Mouse (Mus musculus) liver, embryonic 13.5 days (tissue): ENCODE data around the gene Meis1. TPM values are rescaled to one million over a fixed set of nuclear protein-coding genes. Genes with fewer than 3 reads are reported as not detected.
A peak's percentile ranks its signal among the peaks of the same experiment; 100 is the strongest.

Experiments
- ATAC-seq: fragments of 200-750 bp; cut with Nextera tagmentation; 2 replicates; pipeline ENCODE4 v1.8.0; 2017; ENCODE audit warnings: low read depth, mild to moderate bottlenecking, moderate number of reproducible peaks, moderate library complexity
- DNase-seq: peaks from one replicate; pipeline ENCODE4 v3.0.0; 2022
- H3K27ac ChIP-seq: fragments of 300-500 bp; sonication (generic); 2 replicates; pipeline ENCODE4 v1.5.1; 2015; ENCODE audit warnings: moderate library complexity, mild to moderate bottlenecking, inconsistent platforms
- H3K27me3 ChIP-seq: fragments of 300-500 bp; sonication (generic); 2 replicates; pipeline ENCODE4 v1.6.1; 2015; ENCODE audit warnings: mild to moderate bottlenecking, inconsistent platforms
- H3K36me3 ChIP-seq: fragments of 300-500 bp; sonication (generic); 2 replicates; pipeline ENCODE4 v1.6.1; 2015; ENCODE audit warnings: mild to moderate bottlenecking, inconsistent platforms
- H3K4me1 ChIP-seq: fragments of 300-500 bp; sonication (generic); replicated peaks from 2 replicates; pipeline ENCODE4 v1.6.1; 2015; ENCODE audit warnings: inconsistent platforms
- H3K4me2 ChIP-seq: fragments of 300-500 bp; sonication (generic); 2 replicates; pipeline ENCODE4 v1.6.1; 2015; ENCODE audit warnings: inconsistent platforms, mild to moderate bottlenecking, moderate library complexity
- H3K4me3 ChIP-seq: fragments of 300-500 bp; sonication (generic); replicated peaks from 2 replicates; pipeline ENCODE4 v1.5.1; 2015; ENCODE audit warnings: mild to moderate bottlenecking, inconsistent platforms
- H3K9ac ChIP-seq: fragments of 300-500 bp; sonication (generic); 2 replicates; pipeline ENCODE4 v1.6.1; 2015; ENCODE audit warnings: mild to moderate bottlenecking, inconsistent platforms
- H3K9me3 ChIP-seq: fragments of 300-500 bp; sonication (generic); replicated peaks from 2 replicates; pipeline ENCODE4 v1.6.1; 2016; ENCODE audit warnings: inconsistent platforms
- WGBS: fragments of 180-500 bp; shearing (Covaris S2); methylation state at CpG from one replicate; pipeline ENCODE4 v1.1.7; 2015; ENCODE audit not compliant: insufficient replicate concordance; 5-methylcytosine and 5-hydroxymethylcytosine counted together
- polyA plus RNA-seq: library from polyadenylated mRNA; unstranded; fragments of >200 nt; fragmentation: Nextera tagmentation; extraction: Ambion mirVana; gene quantifications from 2 replicates; pipeline ENCODE4 v1.2.1, GENCODE M21; 2015

Gene Meis1
- polyA plus RNA-seq, 1 experiment from 2014 or later: 10.7 TPM

GRCm38 (mm10) chr11:19013141-19014112 is 5.4 kb downstream of the Meis1 start:
- no peak for DNase-seq
- Histone ChIP-seq H3K9me3 (no peaks in the 10 kb centered on the region), H3K4me1 (peaks cover 19% of the 10 kb centered on the region; the same call in 1 of the 2 replicates), H3K27me3 (peaks cover 53% of the 10 kb centered on the region), H3K27ac (0 out of 2 replicates have a peak overlapping the region, but pooled peaks have one; percentile 11), H3K9ac (peak overlapping the region; percentile 28; the same call in 1 of the 2 replicates), H3K4me3 (peak overlapping the region; percentile 59), H3K4me2 (peak overlapping the region; percentile 79), H3K36me3 (0 out of 2 replicates have a peak, but pooled peaks cover 4% of the 10 kb centered on the region)
- ATAC-seq: no peak
- WGBS: 23% methylated on average over 25 of the region's 25 CpGs

GRCm38 (mm10) chr11:19012463-19013115 is 6.2 kb downstream of the Meis1 start:
- DNase-seq (no peak), ATAC-seq (no peak)
- H3K4me2 ChIP-seq: no peak overlapping the region
- WGBS: 46% methylated on average over 2 of the region's 2 CpGs
- no peak overlapping the region for H3K27ac ChIP-seq
- H3K4me3 ChIP-seq: no peak overlapping the region
- H3K4me1 ChIP-seq: peaks cover 25% of the 10 kb centered on the region
- H3K27me3 ChIP-seq: peaks cover 47% of the 10 kb centered on the region
- H3K9ac ChIP-seq: no peak overlapping the region
- H3K36me3 ChIP-seq: peaks cover 10% of the 10 kb centered on the region; the same call in 1 of the 2 replicates
- H3K9me3 ChIP-seq: no peaks in the 10 kb centered on the region

GRCm38 (mm10) chr11:19012001-19012400 is 6.8 kb downstream of the Meis1 start:
- peaks cover 29% of the 10 kb centered on the region for H3K4me1 ChIP-seq
- no peak overlapping the region for H3K9ac ChIP-seq
- no peak overlapping the region for H3K27ac ChIP-seq
- ATAC-seq (no peak), DNase-seq (no peak)
- H3K27me3 ChIP-seq: peaks cover 42% of the 10 kb centered on the region
- WGBS: 56% methylated on average over 2 of the region's 2 CpGs
- H3K9me3 ChIP-seq: no peaks in the 10 kb centered on the region
- H3K4me2 ChIP-seq: no peak overlapping the region
- no peak overlapping the region for H3K4me3 ChIP-seq
- peaks cover 11% of the 10 kb centered on the region; the same call in 1 of the 2 replicates for H3K36me3 ChIP-seq

- no peak overlapping the region for H3K9ac ChIP-seq
- no peak overlapping the region for H3K4me2 ChIP-seq
- no peak overlapping the region for H3K27ac ChIP-seq
These were observed 7.5 kb downstream of the Meis1 start for GRCm38 (mm10) chr11:19011108-19011805.

GRCm38 (mm10) chr11:19010396-19010811 is 8.4 kb downstream of the Meis1 start:
- Histone ChIP-seq H3K4me2 (peak overlapping the region; percentile 12; the same call in 1 of the 2 replicates), H3K36me3 (peaks cover 13% of the 10 kb centered on the region; the same call in 1 of the 2 replicates), H3K27me3 (peaks cover 26% of the 10 kb centered on the region), H3K9ac (no peak overlapping the region), H3K4me1 (peaks cover 28% of the 10 kb centered on the region), H3K9me3 (no peaks in the 10 kb centered on the region), H3K4me3 (no peak overlapping the region; the same call in 1 of the 2 replicates), H3K27ac (no peak overlapping the region)
- ATAC-seq (no peak), DNase-seq (no peak)
- WGBS: 42% methylated on average over 14 of the region's 14 CpGs

More at GRCm38 (mm10) chr11:19011108-19011805, 7.5 kb downstream of the Meis1 start:
- no peak for DNase-seq
- Histone ChIP-seq H3K4me1 (peaks cover 29% of the 10 kb centered on the region), H3K4me3 (no peak overlapping the region), H3K27me3 (peaks cover 34% of the 10 kb centered on the region), H3K36me3 (peaks cover 12% of the 10 kb centered on the region; the same call in 1 of the 2 replicates), H3K9me3 (no peaks in the 10 kb centered on the region)
- 54% methylated on average over 9 of the region's 9 CpGs for WGBS
- no peak for ATAC-seq

- no peak overlapping the region for H3K9ac ChIP-seq
- no peak for DNase-seq
These were observed 9.0 kb downstream of the Meis1 start for GRCm38 (mm10) chr11:19009536-19010395.

GRCm38 (mm10) chr11:19008610-19009384 is 10.0 kb downstream of the Meis1 start:
- ATAC-seq (no peak), DNase-seq (no peak)
- peaks cover 21% of the 10 kb centered on the region for H3K4me1 ChIP-seq
- peaks cover 13% of the 10 kb centered on the region; the same call in 1 of the 2 replicates for H3K36me3 ChIP-seq
- H3K9me3 ChIP-seq: no peaks in the 10 kb centered on the region
- no peak overlapping the region for H3K27ac ChIP-seq
- no peak overlapping the region for H3K9ac ChIP-seq
- H3K4me3 ChIP-seq: no peak overlapping the region
- 59% methylated on average over 13 of the region's 13 CpGs for WGBS
- no peak overlapping the region for H3K4me2 ChIP-seq
- peaks cover 10% of the 10 kb centered on the region for H3K27me3 ChIP-seq

More at GRCm38 (mm10) chr11:19009536-19010395, 9.0 kb downstream of the Meis1 start:
- H3K9me3 ChIP-seq: no peaks in the 10 kb centered on the region
- H3K36me3 ChIP-seq: peaks cover 13% of the 10 kb centered on the region; the same call in 1 of the 2 replicates
- peaks cover 20% of the 10 kb centered on the region for H3K27me3 ChIP-seq
- no peak overlapping the region for H3K27ac ChIP-seq
- no peak for ATAC-seq
- H3K4me2 ChIP-seq: peak overlapping the region; percentile 12; the same call in 1 of the 2 replicates
- peaks cover 25% of the 10 kb centered on the region for H3K4me1 ChIP-seq
- no peak overlapping the region; the same call in 1 of the 2 replicates for H3K4me3 ChIP-seq
- WGBS: 50% methylated on average over 17 of the region's 17 CpGs

- Histone ChIP-seq H3K27ac (no peak overlapping the region), H3K36me3 (peaks cover 13% of the 10 kb centered on the region; the same call in 1 of the 2 replicates), H3K27me3 (no peaks in the 10 kb centered on the region; the same call in 1 of the 2 replicates), H3K4me2 (peak overlapping the region; percentile 24; the same call in 1 of the 2 replicates), H3K9me3 (no peaks in the 10 kb centered on the region), H3K4me1 (peaks cover 15% of the 10 kb centered on the region), H3K4me3 (no peak overlapping the region), H3K9ac (no peak overlapping the region)
- WGBS: 67% methylated on average over 45 of the region's 45 CpGs
- DNase-seq: no peak
- ATAC-seq: peak; percentile 39; the same call in 1 of the 2 replicates
These were observed 11.0 kb downstream of the Meis1 start for GRCm38 (mm10) chr11:19007541-19008424.

- H3K4me2 ChIP-seq: no peak overlapping the region
- 62% methylated on average over 5 of the region's 5 CpGs for WGBS
- no peak overlapping the region for H3K27ac ChIP-seq
- no peak overlapping the region for H3K9ac ChIP-seq
- no peaks in the 10 kb centered on the region for H3K9me3 ChIP-seq
- H3K4me3 ChIP-seq: no peak overlapping the region
- no peak for DNase-seq
- H3K4me1 ChIP-seq: peaks cover 15% of the 10 kb centered on the region
- no peaks in the 10 kb centered on the region for H3K27me3 ChIP-seq
- no peak for ATAC-seq
- H3K36me3 ChIP-seq: peaks cover 13% of the 10 kb centered on the region; the same call in 1 of the 2 replicates
These were observed 11.7 kb downstream of the Meis1 start for GRCm38 (mm10) chr11:19007068-19007467.
